Mouse (Mus musculus) WW6 (cell line): ENCODE data around the gene Abca7.

Experiments
- DNase-seq: peaks from one replicate; pipeline ENCODE4 v3.0.0-alpha.2; 2013; ENCODE audit warnings: low read depth, low spot score

Abca7 gene

GRCm38 (mm10) chr10:79994397-79995115, 1.7 kb upstream of the Abca7 start:
- DNase-seq, result no peak

- no peak for DNase-seq
Observed at GRCm38 (mm10) chr10:79995636-79996035, 658 bp upstream of the Abca7 start.

GRCm38 (mm10) chr10:79997034-79997760, 903 bp downstream of the Abca7 start:
- no peak for DNase-seq

- no peak for DNase-seq
Observed at GRCm38 (mm10) chr10:79997819-79998218, 1.5 kb downstream of the Abca7 start.

GRCm38 (mm10) chr10:80001945-80002344, 5.7 kb downstream of the Abca7 start:
- DNase-seq, result no peak

GRCm38 (mm10) chr10:80002829-80003228, 6.5 kb downstream of the Abca7 start:
- no peak for DNase-seq

GRCm38 (mm10) chr10:80003374-80004232, 7.3 kb downstream of the Abca7 start:
- no peak for DNase-seq

GRCm38 (mm10) chr10:80004233-80004705, 8.0 kb downstream of the Abca7 start:
- DNase-seq, result no peak

GRCm38 (mm10) chr10:80011740-80012139, 15.4 kb downstream of the Abca7 start:
- no peak for DNase-seq

GRCm38 (mm10) chr10:80013609-80014008, 17.3 kb downstream of the Abca7 start:
- no peak for DNase-seq

- DNase-seq, result no peak
Observed at GRCm38 (mm10) chr10:80014484-80015290, 18.4 kb downstream of the Abca7 start.

- DNase-seq, result no peak
Observed at GRCm38 (mm10) chr10:80015583-80015982, 19.3 kb downstream of the Abca7 start.

- DNase-seq, result no peak
Observed at GRCm38 (mm10) chr10:80016511-80016910, 20.2 kb downstream of the Abca7 start, which contains the start of gene Arhgap45. Gene Arhgap45 (plus strand): TSS chr10:80016653.

- no peak for DNase-seq
Observed at GRCm38 (mm10) chr10:80016931-80017330, 20.6 kb downstream of the Abca7 start.

- no peak for DNase-seq
Observed at GRCm38 (mm10) chr10:80017361-80017760, 21.1 kb downstream of the Abca7 start.

- DNase-seq, result no peak
Observed at GRCm38 (mm10) chr10:80017771-80018170, 21.5 kb downstream of the Abca7 start.

- DNase-seq, result no peak
Observed at GRCm38 (mm10) chr10:80018739-80019297, 22.5 kb downstream of the Abca7 start.

GRCm38 (mm10) chr10:80019471-80020131, 23.3 kb downstream of the Abca7 start:
- no peak for DNase-seq

GRCm38 (mm10) chr10:80020191-80020590, 23.9 kb downstream of the Abca7 start:
- DNase-seq, result no peak
